Comparison of ENCODE assay signal across 8 mouse cellular contexts in the genomic region with DNA sequence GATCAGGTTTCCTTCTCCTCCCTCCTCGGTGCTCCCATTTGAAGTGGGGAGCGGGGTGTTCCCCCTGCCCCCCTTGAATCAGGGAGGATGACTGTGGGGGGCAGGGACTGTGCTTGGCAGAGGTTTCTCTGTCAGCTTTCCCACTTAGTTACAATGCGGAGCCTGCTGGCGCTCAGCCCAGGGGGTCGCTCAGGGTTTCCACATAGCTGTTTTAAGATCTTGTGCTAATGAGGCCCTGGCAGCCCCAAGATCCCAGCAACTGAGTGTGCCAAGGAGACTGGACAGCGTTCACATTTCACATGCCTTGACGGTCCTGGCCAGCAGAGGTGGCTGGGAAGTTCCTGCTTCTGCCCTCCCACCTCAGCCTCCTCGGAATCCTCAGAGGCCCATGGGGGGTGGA.
A peak's percentile ranks its signal among the peaks of the same experiment; 100 is the strongest.
DNase-seq lines count a peak whose midpoint lies in the region; ATAC-seq and TF ChIP-seq lines count a peak whose summit lies in the region.

No protein-coding gene starts in this region.

- ATAC-seq in kidney, embryonic 15.5 days (replicated peaks; ENCODE audit: low FRiP score): no peak
- ATAC-seq in liver, postnatal 0 days: no peak

- H3K4me3 ChIP-seq in kidney, embryonic 15.5 days (replicated peaks): no peak overlapping the region
- no peak overlapping the region for H3K4me3 ChIP-seq in liver, postnatal 0 days (ENCODE audit: low read depth, low read length)

- no peak overlapping the region for H3K9ac ChIP-seq in kidney, embryonic 15.5 days
- H3K9ac ChIP-seq in liver, postnatal 0 days (replicated peaks): no peak overlapping the region

- 0 out of 2 replicates have a peak overlapping the region, but pooled peaks have one; percentile 45 for H3K27ac ChIP-seq in kidney, embryonic 15.5 days
- no peak overlapping the region for H3K27ac ChIP-seq in liver, postnatal 0 days (ENCODE audit: low read depth)

- H3K36me3 ChIP-seq in kidney, embryonic 15.5 days: no peaks in the 10 kb centered on the region
- no peaks in the 10 kb centered on the region for H3K36me3 ChIP-seq in liver, postnatal 0 days (replicated peaks; ENCODE audit: insufficient read depth, low read length)

- no peaks in the 10 kb centered on the region for H3K9me3 ChIP-seq in kidney, embryonic 15.5 days (replicated peaks)
- no peaks in the 10 kb centered on the region for H3K9me3 ChIP-seq in liver, postnatal 0 days (ENCODE audit: low read length)

- no peak overlapping the region for H3K4me2 ChIP-seq in kidney, embryonic 15.5 days
- H3K4me2 ChIP-seq in liver, postnatal 0 days (ENCODE audit: low read depth, low read length): no peak overlapping the region

- TF ChIP-seq CTCF in brain, embryonic 14.5 days (IDR thresholded peaks at IDR 0.05; ENCODE audit: borderline replicate concordance, extremely low read depth, insufficient read depth, insufficient read length): no peak
- no peak for TF ChIP-seq CTCF in liver, postnatal 0 days (IDR thresholded peaks at IDR 0.05; ENCODE audit: low read depth)

- TF ChIP-seq POLR2A in brain, embryonic 14.5 days (IDR thresholded peaks at IDR 0.05; ENCODE audit: borderline replicate concordance, extremely low read depth, insufficient read depth, insufficient read length, poor library complexity, severe bottlenecking): no peak

- no peak for DNase-seq in kidney, adult 18-20 months
- peak; percentile 97 for DNase-seq in brain, embryonic 14.5 days (ENCODE audit: low read depth)
- peak; percentile 80 to 84 for DNase-seq in frontal cortex, postnatal 10 days (ENCODE audit: low spot score in 2 of 2)
- DNase-seq in left cerebral cortex, postnatal 25 days (ENCODE audit: low spot score in 2 of 2): peak; percentile 52 to 69
- peak; percentile 87 for DNase-seq in right cerebral cortex, postnatal 4 days
- DNase-seq in liver, postnatal 0 days: no peak
- DNase-seq in ovary, adult 18-20 months (ENCODE audit: low spot score): no peak

- TF ChIP-seq EP300 in liver, postnatal 0 days (IDR thresholded peaks at IDR 0.05; ENCODE audit: low read depth): no peak

- 17% methylated on average over 8 of the region's 8 CpGs for WGBS in kidney, embryonic 15.5 days
- WGBS in liver, postnatal 0 days (ENCODE audit: insufficient replicate concordance): 60% methylated on average over 8 of the region's 8 CpGs

- 0 out of 2 replicates have a peak, but pooled peaks cover 11% of the 10 kb centered on the region for H3K27me3 ChIP-seq in kidney, embryonic 15.5 days
- no peaks in the 10 kb centered on the region for H3K27me3 ChIP-seq in liver, postnatal 0 days (ENCODE audit: insufficient read depth, low read length)

- intact Hi-C loops in left cerebral cortex, postnatal 25 days (cut with DNase I): no loop called here

- H3K4me1 ChIP-seq in kidney, embryonic 15.5 days: peaks cover 58% of the 10 kb centered on the region
- no peaks in the 10 kb centered on the region; the same call in 1 of the 2 replicates for H3K4me1 ChIP-seq in liver, postnatal 0 days (ENCODE audit: insufficient read depth)

Comparison
In these comparisons a context has a peak if more than half of its experiments do, and no peak if none do; other contexts are left out.
1. DNase-seq: peak in brain, embryonic 14.5 days (single experiment), frontal cortex, postnatal 10 days (2 of 2), left cerebral cortex, postnatal 25 days (2 of 2) and right cerebral cortex, postnatal 4 days (single experiment); none in kidney, adult 18-20 months (single experiment), liver, postnatal 0 days (single experiment) and ovary, adult 18-20 months (single experiment).